ENCODE assay signal across 15 mouse cellular contexts in genomic region chr14:29382786-29383185, GRCm38 (mm10).
"Had no signal": no experiment of that assay in that cellular context is flagged by ENCODE, and none has a peak within 500 bp of the region (broad histone marks: within the 10 kb centered on the region; RNA-seq: fewer than 3 reads in every experiment).

No protein-coding gene starts in this region.

- H3K4me1 ChIP-seq: intestine, embryonic 15.5 days; liver, embryonic 13.5 days; midbrain, embryonic 12.5 days; midbrain, embryonic 15.5 days; stomach, embryonic 15.5 days had no signal

- ATAC-seq: intestine, embryonic 15.5 days; midbrain, embryonic 15.5 days had no signal

- H3K9ac ChIP-seq: intestine, embryonic 15.5 days; liver, embryonic 13.5 days; midbrain, embryonic 12.5 days; midbrain, embryonic 15.5 days; neural tube, embryonic 13.5 days; stomach, embryonic 15.5 days had no signal

- H3K36me3 ChIP-seq: intestine, embryonic 15.5 days; liver, embryonic 13.5 days; midbrain, embryonic 12.5 days; midbrain, embryonic 15.5 days; neural tube, embryonic 13.5 days; stomach, embryonic 15.5 days had no signal

- H3K4me2 ChIP-seq: intestine, embryonic 15.5 days; liver, embryonic 13.5 days; midbrain, embryonic 12.5 days; midbrain, embryonic 15.5 days; neural tube, embryonic 13.5 days; stomach, embryonic 15.5 days had no signal

- DNase-seq: liver, embryonic 13.5 days; lung, adult 2 months; lung, postnatal 14 days; lung, postnatal 4 days; retina, postnatal 1 day; right cerebral cortex, postnatal 25 days; spleen, adult 18-20 months; thymus, postnatal 25 days had no signal

- H3K27me3 ChIP-seq: intestine, embryonic 15.5 days; liver, embryonic 13.5 days; midbrain, embryonic 12.5 days; midbrain, embryonic 15.5 days; neural tube, embryonic 13.5 days; stomach, embryonic 15.5 days had no signal

- H3K9me3 ChIP-seq: intestine, embryonic 15.5 days; liver, embryonic 13.5 days; midbrain, embryonic 12.5 days; midbrain, embryonic 15.5 days; neural tube, embryonic 13.5 days; stomach, embryonic 15.5 days had no signal

- H3K27ac ChIP-seq: intestine, embryonic 15.5 days; kidney, postnatal 0 days; liver, embryonic 13.5 days; midbrain, embryonic 12.5 days; midbrain, embryonic 15.5 days; neural tube, embryonic 13.5 days; stomach, embryonic 15.5 days had no signal

- H3K4me3 ChIP-seq: intestine, embryonic 15.5 days; liver, embryonic 13.5 days; midbrain, embryonic 12.5 days; midbrain, embryonic 15.5 days; myocyte; neural tube, embryonic 13.5 days; stomach, embryonic 15.5 days had no signal
